Mouse (Mus musculus): ENCODE measurements around the gene Wars.

GRCm38 (mm10) chr12:108942203-108942923, 48.4 kb upstream of the Wars start:
- no peak for TF ChIP-seq CTCF (IDR thresholded peaks at IDR 0.05)
- TF ChIP-seq EP300 (IDR thresholded peaks at IDR 0.05) = no peak
